Mouse (Mus musculus): ENCODE data around the gene Tmem201. TPM values are rescaled to one million over a fixed set of nuclear protein-coding genes. Genes with fewer than 3 reads are reported as not detected.

Tmem201 gene
- polyA plus RNA-seq, 1 experiment from 2014 or later, result 52.1 TPM

GRCm38 (mm10) chr4:149684841-149685623 lies 52.8 kb downstream of the Tmem201 start:
- no peak for DNase-seq (ENCODE audit: low spot score)
- no peak overlapping the region for H3K27ac ChIP-seq
- WGBS, result 67% methylated on average over 11 of the region's 11 CpGs

DNA sequence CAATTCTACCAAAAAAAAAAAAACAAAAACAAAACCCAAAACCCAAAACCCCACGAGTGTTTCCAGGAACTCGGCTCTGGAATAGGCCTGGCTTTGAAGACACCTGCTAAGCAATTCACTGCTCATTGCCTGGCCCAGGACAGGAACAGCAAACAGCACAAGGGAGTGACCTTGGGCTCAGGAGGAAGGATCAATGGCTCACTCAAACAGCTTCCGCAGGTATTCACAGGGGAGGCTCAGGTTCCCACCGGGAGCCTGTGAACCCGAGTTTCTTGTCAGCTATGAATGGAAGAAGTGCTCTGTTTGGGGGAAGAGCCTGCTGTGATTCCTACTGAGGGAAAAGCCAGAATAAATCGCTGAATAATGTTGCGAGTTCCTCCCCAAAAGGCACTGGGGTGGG lies 54.0 kb downstream of the Tmem201 start:
- Histone ChIP-seq H3K4me1 (peaks cover 14% of the 10 kb centered on the region), H3K4me3 (no peak overlapping the region), H3K36me3 (no peaks in the 10 kb centered on the region), H3K9me3 (replicated peaks) (no peaks in the 10 kb centered on the region), H3K27me3 (ENCODE audit: low read depth, poor library complexity, severe bottlenecking) (peaks cover 13% of the 10 kb centered on the region), H3K27ac (no peak overlapping the region)
- 16% methylated on average over 7 of the region's 7 CpGs for WGBS
- DNase-seq (ENCODE audit: low spot score), result no peak

More at GRCm38 (mm10) chr4:149684841-149685623, 52.8 kb downstream of the Tmem201 start:
- Histone ChIP-seq H3K4me1 (peaks cover 14% of the 10 kb centered on the region), H3K36me3 (no peaks in the 10 kb centered on the region), H3K9me3 (replicated peaks) (no peaks in the 10 kb centered on the region), H3K27me3 (ENCODE audit: low read depth, poor library complexity, severe bottlenecking) (peaks cover 13% of the 10 kb centered on the region), H3K4me3 (no peak overlapping the region)

- Histone ChIP-seq H3K9me3 (replicated peaks) (no peaks in the 10 kb centered on the region), H3K27me3 (ENCODE audit: low read depth, poor library complexity, severe bottlenecking) (peaks cover 27% of the 10 kb centered on the region), H3K27ac (no peak overlapping the region), H3K4me1 (peaks cover 24% of the 10 kb centered on the region), H3K36me3 (no peaks in the 10 kb centered on the region), H3K4me3 (no peak overlapping the region)
- no peak for DNase-seq (ENCODE audit: low spot score)
- 74% methylated on average over 11 of the region's 11 CpGs for WGBS
Measured at GRCm38 (mm10) chr4:149679056-149679770, 58.6 kb downstream of the Tmem201 start.

DNA sequence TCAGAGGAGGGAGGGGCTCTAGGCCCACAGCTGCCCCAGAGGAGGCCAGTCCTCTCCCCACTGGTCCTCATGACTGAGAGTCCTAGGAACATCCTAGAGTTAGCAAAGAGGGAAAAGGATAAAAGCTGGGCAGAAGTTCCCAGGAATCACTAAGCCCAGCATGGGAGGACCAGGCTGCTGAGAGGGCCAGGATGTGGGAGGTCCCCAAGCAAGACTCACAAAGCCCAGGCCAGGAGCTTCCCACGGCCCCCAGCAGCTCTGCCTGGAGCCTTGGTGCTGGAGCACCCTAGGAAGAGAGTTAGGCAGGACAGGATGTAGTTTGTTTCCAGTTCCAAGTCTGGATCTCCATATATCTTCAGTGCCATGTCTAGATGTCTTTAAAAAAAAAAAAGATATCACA lies 59.8 kb downstream of the Tmem201 start:
- Histone ChIP-seq H3K27me3 (ENCODE audit: low read depth, poor library complexity, severe bottlenecking) (peaks cover 33% of the 10 kb centered on the region), H3K4me1 (peaks cover 18% of the 10 kb centered on the region), H3K4me3 (no peak overlapping the region), H3K36me3 (no peaks in the 10 kb centered on the region), H3K27ac (no peak overlapping the region), H3K9me3 (replicated peaks) (no peaks in the 10 kb centered on the region)
- no peak for DNase-seq (ENCODE audit: low spot score)
- WGBS, result 59% methylated on average over 1 of the region's 1 CpGs

- WGBS, result 2% methylated on average over 60 of the region's 60 CpGs
Measured at GRCm38 (mm10) chr4:149675378-149676261, 62.2 kb downstream of the Tmem201 start.

GRCm38 (mm10) chr4:149674814-149675377 lies 62.9 kb downstream of the Tmem201 start:
- H3K27ac ChIP-seq, result 0 out of 2 replicates have a peak overlapping the region, but pooled peaks have one; percentile 69

More at GRCm38 (mm10) chr4:149675378-149676261, 62.2 kb downstream of the Tmem201 start:
- H3K27me3 ChIP-seq (ENCODE audit: low read depth, poor library complexity, severe bottlenecking), result peaks cover 33% of the 10 kb centered on the region
- H3K4me3 ChIP-seq, result peak overlapping the region; percentile 74
- H3K9me3 ChIP-seq (replicated peaks), result no peaks in the 10 kb centered on the region
- H3K36me3 ChIP-seq, result no peaks in the 10 kb centered on the region
- peak; percentile 89 for DNase-seq (ENCODE audit: low spot score)
- H3K4me1 ChIP-seq, result peaks cover 17% of the 10 kb centered on the region
- H3K27ac ChIP-seq, result peak overlapping the region; percentile 69

GRCm38 (mm10) chr4:149672747-149673146 lies 65.1 kb downstream of the Tmem201 start:
- no peak for DNase-seq (ENCODE audit: low spot score)
- Histone ChIP-seq H3K27me3 (ENCODE audit: low read depth, poor library complexity, severe bottlenecking) (peaks cover 33% of the 10 kb centered on the region), H3K4me1 (peaks cover 17% of the 10 kb centered on the region), H3K9me3 (replicated peaks) (no peaks in the 10 kb centered on the region), H3K4me3 (no peak overlapping the region), H3K27ac (no peak overlapping the region), H3K36me3 (no peaks in the 10 kb centered on the region)
- WGBS, result 96% methylated on average over 5 of the region's 5 CpGs

More at GRCm38 (mm10) chr4:149674814-149675377, 62.9 kb downstream of the Tmem201 start:
- Histone ChIP-seq H3K4me3 (peak overlapping the region; percentile 74), H3K36me3 (no peaks in the 10 kb centered on the region), H3K9me3 (replicated peaks) (no peaks in the 10 kb centered on the region), H3K27me3 (ENCODE audit: low read depth, poor library complexity, severe bottlenecking) (peaks cover 33% of the 10 kb centered on the region), H3K4me1 (peaks cover 17% of the 10 kb centered on the region)
- DNase-seq (ENCODE audit: low spot score), result no peak
- 17% methylated on average over 8 of the region's 8 CpGs for WGBS

- Histone ChIP-seq H3K9me3 (replicated peaks) (no peaks in the 10 kb centered on the region), H3K27me3 (ENCODE audit: low read depth, poor library complexity, severe bottlenecking) (peaks cover 29% of the 10 kb centered on the region), H3K4me1 (peaks cover 13% of the 10 kb centered on the region), H3K27ac (no peak overlapping the region), H3K4me3 (no peak overlapping the region), H3K36me3 (no peaks in the 10 kb centered on the region)
- 95% methylated on average over 6 of the region's 6 CpGs for WGBS
- no peak for DNase-seq (ENCODE audit: low spot score)
Measured at GRCm38 (mm10) chr4:149671175-149671574, 66.7 kb downstream of the Tmem201 start.

- WGBS, result 90% methylated on average over 6 of the region's 6 CpGs
- Histone ChIP-seq H3K36me3 (no peaks in the 10 kb centered on the region), H3K9me3 (replicated peaks) (no peaks in the 10 kb centered on the region), H3K27ac (no peak overlapping the region), H3K4me3 (no peak overlapping the region), H3K4me1 (0 out of 2 replicates have a peak, but pooled peaks cover 3% of the 10 kb centered on the region), H3K27me3 (ENCODE audit: low read depth, poor library complexity, severe bottlenecking) (no peaks in the 10 kb centered on the region)
- DNase-seq (ENCODE audit: low spot score), result no peak
Measured at GRCm38 (mm10) chr4:149665692-149666090, 72.2 kb downstream of the Tmem201 start.

Other genes starting within 250 kb of the Tmem201 start
- 67.1 and 78.4 TPM in 2 replicates for gene Ctnnbip1, start 219.8 kb downstream of the Tmem201 start, polyA plus RNA-seq (2016; fragmentation: Nextera tagmentation; extraction: Ambion mirVana)
- gene Clstn1, start 151.6 kb downstream of the Tmem201 start, polyA plus RNA-seq (2016; fragmentation: Nextera tagmentation; extraction: Ambion mirVana), result 34.8 and 41.2 TPM in 2 replicates
- 2.7 and 3.4 TPM in 2 replicates for gene Pik3cd, start 35.5 kb downstream of the Tmem201 start, polyA plus RNA-seq (2016; fragmentation: Nextera tagmentation; extraction: Ambion mirVana)
- gene Slc25a33, start 36.2 kb upstream of the Tmem201 start, polyA plus RNA-seq (2016; fragmentation: Nextera tagmentation; extraction: Ambion mirVana), result 24.5 and 25.4 TPM in 2 replicates
- gene Spsb1, start 217.0 kb upstream of the Tmem201 start, polyA plus RNA-seq (2016; fragmentation: Nextera tagmentation; extraction: Ambion mirVana), result 13.7 and 18.8 TPM in 2 replicates